Mouse (Mus musculus): ENCODE results near the gene Coro2b. TPM values are rescaled to one million over a fixed set of nuclear protein-coding genes. Genes with fewer than 3 reads are reported as not detected.
A peak's percentile ranks its signal among the peaks of the same experiment; 100 is the strongest.

Gene Coro2b
- polyA plus RNA-seq, 1 experiment from 2014 or later: 0.98 TPM

- 57% methylated on average over 3 of the region's 3 CpGs for WGBS (ENCODE audit: insufficient replicate concordance)
- H3K4me3 ChIP-seq (replicated peaks): no peak overlapping the region
- ATAC-seq (ENCODE audit: low read depth): no peak
- H3K9ac ChIP-seq: no peak overlapping the region
- DNase-seq: no peak
- H3K27me3 ChIP-seq: no peaks in the 10 kb centered on the region
- H3K4me2 ChIP-seq: no peak overlapping the region
- H3K27ac ChIP-seq: no peak overlapping the region
- no peaks in the 10 kb centered on the region for H3K36me3 ChIP-seq
- H3K4me1 ChIP-seq (replicated peaks): no peaks in the 10 kb centered on the region
- H3K9me3 ChIP-seq (replicated peaks): no peaks in the 10 kb centered on the region
Measured at GRCm38 (mm10) chr9:62554606-62555005, 17.8 kb upstream of the Coro2b start.

DNA sequence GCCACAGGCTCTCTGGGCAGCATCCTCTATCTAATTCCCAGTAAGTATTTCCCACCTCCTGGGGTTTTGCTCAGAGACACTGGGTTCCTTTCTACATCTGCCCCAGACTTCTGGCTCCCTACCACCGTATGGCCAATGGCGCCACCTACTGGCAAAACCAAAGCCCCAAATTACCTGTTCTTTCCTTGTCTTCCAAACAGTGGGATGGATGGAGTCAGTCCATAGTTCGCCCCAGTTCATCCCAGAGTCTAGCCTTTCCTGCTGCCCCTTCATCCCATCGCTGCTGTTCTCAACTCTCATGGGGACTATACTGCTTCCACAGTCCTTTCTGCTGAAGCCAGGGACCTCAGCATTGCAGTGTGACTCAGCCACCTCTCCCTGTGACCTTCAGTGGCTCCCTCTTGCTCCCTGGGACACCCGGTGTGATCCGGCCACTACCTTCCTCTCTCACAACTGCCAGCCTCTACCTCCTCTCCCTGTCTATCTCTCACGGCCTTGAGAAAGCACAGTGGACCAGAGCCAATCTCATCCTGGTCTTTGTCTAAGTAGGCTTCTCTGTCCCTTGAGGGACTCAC is 16.6 kb upstream of the Coro2b start:
- peak; percentile 23 for DNase-seq
- WGBS (ENCODE audit: insufficient replicate concordance): 19% methylated on average over 7 of the region's 7 CpGs
- H3K9ac ChIP-seq: no peak overlapping the region
- no peaks in the 10 kb centered on the region for H3K27me3 ChIP-seq
- H3K4me2 ChIP-seq: no peak overlapping the region
- H3K4me1 ChIP-seq (replicated peaks): no peaks in the 10 kb centered on the region
- no peak overlapping the region for H3K4me3 ChIP-seq (replicated peaks)
- H3K27ac ChIP-seq: no peak overlapping the region
- no peaks in the 10 kb centered on the region for H3K9me3 ChIP-seq (replicated peaks)
- no peaks in the 10 kb centered on the region for H3K36me3 ChIP-seq
- ATAC-seq (ENCODE audit: low read depth): no peak

- no peaks in the 10 kb centered on the region for H3K9me3 ChIP-seq (replicated peaks)
- 62% methylated on average over 3 of the region's 3 CpGs for WGBS (ENCODE audit: insufficient replicate concordance)
- no peaks in the 10 kb centered on the region for H3K36me3 ChIP-seq
- H3K4me3 ChIP-seq (replicated peaks): no peak overlapping the region
- DNase-seq (no peak), ATAC-seq (ENCODE audit: low read depth) (no peak)
- H3K4me2 ChIP-seq: no peak overlapping the region
- no peak overlapping the region for H3K27ac ChIP-seq
- H3K27me3 ChIP-seq: no peaks in the 10 kb centered on the region
- H3K4me1 ChIP-seq (replicated peaks): no peaks in the 10 kb centered on the region
- H3K9ac ChIP-seq: no peak overlapping the region
Measured at GRCm38 (mm10) chr9:62551531-62551930, 14.7 kb upstream of the Coro2b start.

DNA sequence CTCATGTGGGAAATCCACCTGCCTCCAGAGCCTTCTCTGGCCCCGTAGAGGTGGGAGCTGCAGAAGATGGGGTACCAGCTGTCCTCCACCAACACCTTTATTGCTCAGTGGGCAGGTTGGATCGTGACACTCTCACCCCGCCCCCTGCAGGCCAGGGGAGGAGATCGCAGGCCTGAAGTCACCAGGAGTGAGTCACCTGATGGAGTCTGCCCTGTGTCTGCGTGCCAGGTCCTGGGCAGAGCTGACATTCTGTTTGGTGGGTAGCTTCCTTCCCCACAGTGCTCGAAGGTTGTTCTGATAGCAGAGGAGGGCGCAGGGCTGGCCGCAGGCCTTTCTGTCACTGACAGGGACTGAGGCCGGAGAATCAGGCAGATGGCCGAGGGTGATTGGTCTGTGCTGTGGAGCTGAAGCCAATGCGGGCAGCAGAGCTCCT is 13.8 kb upstream of the Coro2b start:
- Histone ChIP-seq H3K4me1 (replicated peaks) (no peaks in the 10 kb centered on the region), H3K9me3 (replicated peaks) (no peaks in the 10 kb centered on the region), H3K27me3 (no peaks in the 10 kb centered on the region), H3K9ac (no peak overlapping the region), H3K4me3 (replicated peaks) (no peak overlapping the region), H3K4me2 (no peak overlapping the region), H3K27ac (no peak overlapping the region), H3K36me3 (no peaks in the 10 kb centered on the region)
- DNase-seq: peak; percentile 26
- 43% methylated on average over 11 of the region's 11 CpGs for WGBS (ENCODE audit: insufficient replicate concordance)
- ATAC-seq (ENCODE audit: low read depth): no peak

DNA sequence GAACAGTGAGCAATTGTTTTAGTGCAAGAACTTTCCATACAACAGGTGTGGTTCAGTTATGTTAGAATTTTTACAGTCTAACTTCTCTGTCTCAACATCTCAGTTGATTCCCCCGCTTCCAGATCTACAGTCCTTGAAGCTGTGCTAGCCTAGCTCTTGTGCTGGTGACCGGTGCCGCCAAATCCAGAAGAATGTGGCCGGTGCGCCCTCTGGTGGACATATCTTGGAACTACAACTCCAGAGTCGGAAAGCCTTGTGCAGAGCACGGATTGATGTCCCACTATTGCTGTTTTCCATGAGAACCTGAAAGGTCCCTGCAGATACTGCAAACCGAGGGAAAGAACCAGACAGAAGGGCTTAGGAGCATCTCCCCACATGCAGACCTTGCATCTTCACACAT is 13.0 kb upstream of the Coro2b start:
- no peaks in the 10 kb centered on the region for H3K4me1 ChIP-seq (replicated peaks)
- no peak for ATAC-seq (ENCODE audit: low read depth)

DNA sequence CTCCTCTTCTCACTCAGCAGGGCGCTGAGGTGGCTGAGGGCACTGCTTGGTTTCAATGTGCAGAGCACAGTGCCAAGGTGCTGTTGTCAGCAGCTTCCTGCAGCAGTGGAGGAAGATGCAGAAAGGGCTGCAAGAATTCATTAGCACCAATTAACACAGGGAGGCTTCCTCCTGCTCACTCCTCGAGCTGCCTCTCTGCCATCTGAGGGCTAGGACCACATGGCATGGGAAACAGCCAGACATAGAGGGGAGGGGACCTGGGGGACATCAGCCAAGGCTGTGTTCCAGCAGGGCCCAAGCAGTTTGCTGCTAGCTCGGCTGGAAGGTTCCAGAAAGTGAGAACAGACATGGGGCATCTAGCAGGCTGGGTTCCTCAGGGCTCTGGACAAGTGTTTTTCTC is 10.6 kb upstream of the Coro2b start:
- no peaks in the 10 kb centered on the region for H3K9me3 ChIP-seq (replicated peaks)
- no peak overlapping the region for H3K4me3 ChIP-seq (replicated peaks)
- H3K27ac ChIP-seq: no peak overlapping the region
- ATAC-seq (ENCODE audit: low read depth) (no peak), DNase-seq (no peak)
- H3K36me3 ChIP-seq: no peaks in the 10 kb centered on the region
- H3K4me1 ChIP-seq (replicated peaks): no peaks in the 10 kb centered on the region
- no peaks in the 10 kb centered on the region for H3K27me3 ChIP-seq
- 60% methylated on average over 3 of the region's 3 CpGs for WGBS (ENCODE audit: insufficient replicate concordance)
- no peak overlapping the region for H3K9ac ChIP-seq
- H3K4me2 ChIP-seq: no peak overlapping the region

More for the DNA sequence above, 13.0 kb upstream of the Coro2b start:
- Histone ChIP-seq H3K36me3 (no peaks in the 10 kb centered on the region), H3K27ac (no peak overlapping the region), H3K4me2 (no peak overlapping the region), H3K9me3 (replicated peaks) (no peaks in the 10 kb centered on the region), H3K27me3 (no peaks in the 10 kb centered on the region), H3K4me3 (replicated peaks) (no peak overlapping the region), H3K9ac (no peak overlapping the region)
- DNase-seq: peak; percentile 50
- WGBS (ENCODE audit: insufficient replicate concordance): 4% methylated on average over 8 of the region's 8 CpGs

GRCm38 (mm10) chr9:62544856-62545255 is 8.0 kb upstream of the Coro2b start:
- no peaks in the 10 kb centered on the region for H3K4me1 ChIP-seq (replicated peaks)
- 63% methylated on average over 10 of the region's 10 CpGs for WGBS (ENCODE audit: insufficient replicate concordance)
- no peak overlapping the region for H3K4me2 ChIP-seq
- H3K9ac ChIP-seq: no peak overlapping the region
- no peak overlapping the region for H3K4me3 ChIP-seq (replicated peaks)
- DNase-seq (no peak), ATAC-seq (ENCODE audit: low read depth) (no peak)
- H3K36me3 ChIP-seq: no peaks in the 10 kb centered on the region
- H3K27ac ChIP-seq: no peak overlapping the region
- no peaks in the 10 kb centered on the region for H3K9me3 ChIP-seq (replicated peaks)
- H3K27me3 ChIP-seq: no peaks in the 10 kb centered on the region

DNA sequence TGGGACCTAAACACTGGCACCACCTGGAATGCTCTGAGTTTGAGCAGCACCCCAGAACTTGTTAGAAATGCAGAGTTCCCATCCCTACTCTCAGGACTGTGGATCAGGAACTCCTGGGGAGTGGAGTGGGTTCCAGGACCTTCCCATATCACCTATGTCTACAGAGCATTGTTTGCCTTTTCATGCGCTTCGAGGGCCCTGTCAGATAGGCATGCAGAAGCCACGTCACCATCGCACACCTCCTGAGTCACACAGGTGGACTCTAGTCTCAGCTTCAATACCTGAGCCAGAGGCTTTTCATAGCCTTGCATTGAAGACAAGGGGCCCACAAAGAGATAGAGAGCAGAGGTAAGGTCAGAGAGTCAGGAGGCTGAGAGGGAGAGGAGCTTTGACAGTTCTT is 7.0 kb upstream of the Coro2b start:
- peaks cover 8% of the 10 kb centered on the region; the same call in 1 of the 2 replicates for H3K27me3 ChIP-seq
- H3K9me3 ChIP-seq (replicated peaks): no peaks in the 10 kb centered on the region
- H3K4me3 ChIP-seq (replicated peaks): no peak overlapping the region
- DNase-seq: no peak
- no peak overlapping the region for H3K9ac ChIP-seq
- no peaks in the 10 kb centered on the region for H3K36me3 ChIP-seq
- H3K4me1 ChIP-seq (replicated peaks): no peaks in the 10 kb centered on the region
- H3K4me2 ChIP-seq: no peak overlapping the region
- WGBS (ENCODE audit: insufficient replicate concordance): 77% methylated on average over 4 of the region's 4 CpGs
- no peak for ATAC-seq (ENCODE audit: low read depth)
- no peak overlapping the region for H3K27ac ChIP-seq

GRCm38 (mm10) chr9:62541606-62542005 is 4.8 kb upstream of the Coro2b start:
- DNase-seq: no peak
- Histone ChIP-seq H3K27me3 (peaks cover 29% of the 10 kb centered on the region), H3K4me1 (replicated peaks) (no peaks in the 10 kb centered on the region), H3K9ac (no peak overlapping the region), H3K9me3 (replicated peaks) (no peaks in the 10 kb centered on the region), H3K4me2 (no peak overlapping the region), H3K4me3 (replicated peaks) (no peak overlapping the region), H3K36me3 (no peaks in the 10 kb centered on the region), H3K27ac (no peak overlapping the region)
- no peak for ATAC-seq (ENCODE audit: low read depth)
- 56% methylated on average over 10 of the region's 10 CpGs for WGBS (ENCODE audit: insufficient replicate concordance)

DNA sequence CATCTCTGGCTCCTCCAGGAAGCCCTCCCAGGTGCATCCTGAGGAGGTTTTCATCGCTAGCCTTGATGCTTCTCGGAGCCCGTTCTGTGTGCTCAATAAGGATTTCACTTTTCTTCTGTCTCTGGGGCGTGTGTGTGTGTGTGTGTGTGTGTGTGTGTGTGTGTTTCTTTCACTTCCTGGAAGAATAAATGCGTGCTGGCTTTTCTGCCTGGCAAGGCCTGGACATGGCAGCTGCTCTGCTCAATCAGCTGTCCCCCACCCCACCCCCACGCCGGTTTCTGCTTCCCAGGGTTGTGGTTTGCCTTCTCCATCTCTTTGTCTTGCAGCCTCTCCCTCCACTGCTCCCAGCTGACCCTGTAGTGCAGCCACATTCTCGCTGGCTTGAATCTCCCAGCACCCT is 4.3 kb upstream of the Coro2b start:
- no peaks in the 10 kb centered on the region for H3K36me3 ChIP-seq
- DNase-seq (no peak), ATAC-seq (ENCODE audit: low read depth) (no peak)
- H3K27ac ChIP-seq: no peak overlapping the region
- peaks cover 3% of the 10 kb centered on the region; the same call in 1 of the 2 replicates for H3K4me1 ChIP-seq (replicated peaks)
- peaks cover 33% of the 10 kb centered on the region for H3K27me3 ChIP-seq
- H3K4me3 ChIP-seq (replicated peaks): no peak overlapping the region
- no peaks in the 10 kb centered on the region for H3K9me3 ChIP-seq (replicated peaks)
- H3K9ac ChIP-seq: no peak overlapping the region
- H3K4me2 ChIP-seq: no peak overlapping the region
- 40% methylated on average over 8 of the region's 8 CpGs for WGBS (ENCODE audit: insufficient replicate concordance)

DNA sequence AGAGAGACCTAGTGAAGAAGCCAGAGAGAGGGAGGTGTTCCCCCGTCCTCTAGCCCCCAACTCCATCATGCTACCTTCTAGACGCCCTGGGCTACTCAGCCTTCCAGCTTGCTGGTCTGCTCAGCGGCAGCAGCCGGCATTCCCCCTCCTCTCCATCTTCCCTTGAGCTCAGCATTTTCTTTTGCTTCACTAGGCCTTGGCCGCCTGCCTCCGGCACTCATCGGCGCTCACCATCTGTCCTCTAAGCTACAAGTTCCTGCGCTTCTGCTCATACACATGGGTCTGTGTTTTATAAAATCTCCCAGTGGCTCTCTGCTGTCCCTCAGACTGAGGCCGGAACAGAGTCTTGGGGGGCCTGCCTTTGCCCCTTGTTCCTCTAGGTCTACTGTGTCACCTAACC is 3.9 kb upstream of the Coro2b start:
- no peak for ATAC-seq (ENCODE audit: low read depth)
- no peak overlapping the region for H3K27ac ChIP-seq
- H3K9me3 ChIP-seq (replicated peaks): no peaks in the 10 kb centered on the region
- H3K27me3 ChIP-seq: peaks cover 38% of the 10 kb centered on the region
- H3K4me2 ChIP-seq: no peak overlapping the region
- peaks cover 5% of the 10 kb centered on the region; the same call in 1 of the 2 replicates for H3K4me1 ChIP-seq (replicated peaks)
- no peak for DNase-seq
- no peak overlapping the region for H3K4me3 ChIP-seq (replicated peaks)
- H3K36me3 ChIP-seq: no peaks in the 10 kb centered on the region
- 60% methylated on average over 10 of the region's 10 CpGs for WGBS (ENCODE audit: insufficient replicate concordance)
- H3K9ac ChIP-seq: no peak overlapping the region

GRCm38 (mm10) chr9:62540166-62540565 is 3.3 kb upstream of the Coro2b start:
- peaks cover 43% of the 10 kb centered on the region for H3K27me3 ChIP-seq
- H3K4me1 ChIP-seq (replicated peaks): peaks cover 5% of the 10 kb centered on the region; the same call in 1 of the 2 replicates
- WGBS (ENCODE audit: insufficient replicate concordance): 67% methylated on average over 9 of the region's 9 CpGs

More at GRCm38 (mm10) chr9:62540166-62540565, 3.3 kb upstream of the Coro2b start:
- Histone ChIP-seq H3K4me3 (replicated peaks) (no peak overlapping the region), H3K9me3 (replicated peaks) (no peaks in the 10 kb centered on the region), H3K4me2 (no peak overlapping the region), H3K36me3 (no peaks in the 10 kb centered on the region), H3K9ac (no peak overlapping the region), H3K27ac (no peak overlapping the region)
- DNase-seq: no peak
- no peak for ATAC-seq (ENCODE audit: low read depth)
